Mouse (Mus musculus) forebrain, embryonic 10.5 days (tissue): ENCODE data around the gene Dnaic2. TPM values are rescaled to one million over a fixed set of nuclear protein-coding genes. Genes with fewer than 3 reads are reported as not detected.

Experiments
- DNase-seq: peaks from one replicate; pipeline ENCODE4 v3.0.0-alpha.2; 2017; ENCODE audit warnings: low spot score; ENCODE audit errors: extremely low spot score
- H3K27ac ChIP-seq: fragments of 300-500 bp; sonication (generic); 2 replicates; pipeline ENCODE4 v1.5.1; 2016; ENCODE audit warnings: mild to moderate bottlenecking
- H3K27me3 ChIP-seq: fragments of 300-500 bp; sonication (generic); 2 replicates; pipeline ENCODE4 v1.6.1; 2016; ENCODE audit warnings: mild to moderate bottlenecking; ENCODE audit not compliant: poor library complexity, severe bottlenecking
- H3K36me3 ChIP-seq: fragments of 300-500 bp; sonication (generic); replicated peaks from 2 replicates; pipeline ENCODE4 v1.6.1; 2016; ENCODE audit warnings: mild to moderate bottlenecking, moderate library complexity
- H3K4me1 ChIP-seq: fragments of 300-500 bp; sonication (generic); 2 replicates; pipeline ENCODE4 v1.6.1; 2016
- H3K4me3 ChIP-seq: fragments of 300-500 bp; sonication (generic); 2 replicates; pipeline ENCODE4 v1.5.1; 2016; ENCODE audit warnings: mild to moderate bottlenecking, moderate library complexity
- H3K9me3 ChIP-seq: fragments of 300-500 bp; sonication (generic); 2 replicates; pipeline ENCODE4 v1.6.1; 2016; ENCODE audit warnings: mild to moderate bottlenecking, moderate library complexity
- WGBS: fragments of 180-500 bp; shearing (Covaris S2); methylation state at CpG from one replicate; pipeline ENCODE4 v1.1.7; 2016; 5-methylcytosine and 5-hydroxymethylcytosine counted together
- polyA plus RNA-seq: library from polyadenylated mRNA; unstranded; fragments of >200 nt; fragmentation: Nextera tagmentation; extraction: Ambion mirVana; gene quantifications from 2 replicates; pipeline ENCODE4 v1.2.1, GENCODE M21; 2016

Gene Dnaic2
- polyA plus RNA-seq, 1 experiment from 2014 or later, result 1.0 TPM

DNA sequence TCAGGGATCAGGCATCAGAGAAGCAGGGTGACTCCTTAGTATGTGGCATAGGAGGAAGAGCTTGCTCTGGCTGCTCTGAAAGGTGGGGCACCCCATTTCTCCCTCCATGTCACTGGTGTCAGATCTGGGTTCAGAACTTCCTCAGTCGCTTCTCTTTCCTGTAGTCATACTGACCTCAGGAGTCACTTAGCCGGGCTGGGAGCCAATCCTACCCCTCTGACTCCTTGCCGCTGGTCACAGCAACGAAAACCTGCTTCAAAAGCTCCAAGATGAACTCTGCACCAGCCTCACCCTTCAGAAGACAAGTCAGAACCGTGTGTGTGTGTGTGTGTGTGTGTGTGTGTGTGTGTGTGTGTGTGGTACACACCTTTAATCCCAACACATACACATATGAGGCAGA lies 20.9 kb upstream of the Dnaic2 start:
- no peaks in the 10 kb centered on the region for H3K9me3 ChIP-seq
- H3K36me3 ChIP-seq, result peaks cover 11% of the 10 kb centered on the region
- H3K4me3 ChIP-seq, result no peak overlapping the region
- 93% methylated on average over 5 of the region's 5 CpGs for WGBS
- no peak for DNase-seq
- H3K4me1 ChIP-seq, result peaks cover 15% of the 10 kb centered on the region
- H3K27me3 ChIP-seq, result no peaks in the 10 kb centered on the region
- no peak overlapping the region for H3K27ac ChIP-seq

DNA sequence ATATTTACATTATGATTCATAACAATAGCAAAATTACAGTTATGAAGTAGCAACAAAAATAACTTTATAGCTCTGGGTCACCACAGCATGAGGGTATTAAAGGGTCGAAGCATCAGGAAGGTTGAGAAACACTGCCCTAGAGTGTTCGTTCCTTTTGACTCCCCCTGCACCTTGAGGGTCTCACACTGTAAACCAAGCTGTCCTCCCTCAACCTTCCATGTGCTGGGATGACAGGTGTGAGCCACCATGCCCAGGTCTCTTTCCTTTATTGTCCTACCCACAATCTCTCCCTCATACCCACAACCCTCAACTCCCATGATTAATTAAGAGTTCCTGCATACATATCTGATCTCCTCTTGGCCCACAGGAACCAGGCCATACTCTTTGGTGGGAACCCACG lies 15.8 kb upstream of the Dnaic2 start:
- DNase-seq, result no peak
- WGBS, result 95% methylated on average over 3 of the region's 3 CpGs
- H3K4me3 ChIP-seq, result no peak overlapping the region
- peaks cover 14% of the 10 kb centered on the region for H3K36me3 ChIP-seq
- H3K27ac ChIP-seq, result no peak overlapping the region
- H3K4me1 ChIP-seq, result 0 out of 2 replicates have a peak, but pooled peaks cover 5% of the 10 kb centered on the region
- no peaks in the 10 kb centered on the region for H3K9me3 ChIP-seq
- H3K27me3 ChIP-seq, result no peaks in the 10 kb centered on the region

DNA sequence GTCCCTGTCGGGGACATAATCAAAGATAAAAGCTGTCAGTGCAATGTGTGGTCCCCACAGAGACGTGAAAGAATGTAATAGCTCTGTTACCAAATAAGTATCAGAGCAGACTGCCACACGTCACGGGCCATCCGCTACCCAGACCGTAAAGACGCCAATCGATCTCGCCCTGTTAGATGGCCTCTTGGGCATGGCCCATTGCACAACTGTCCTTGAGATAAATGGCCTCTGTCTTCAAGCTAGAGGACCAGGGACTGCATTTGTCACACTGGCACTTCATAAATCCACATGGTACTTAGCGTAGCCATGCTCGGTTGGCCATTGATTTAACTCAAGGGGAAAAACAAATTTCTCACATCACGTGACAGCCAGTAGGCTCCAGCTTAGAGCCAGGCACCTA lies 15.3 kb upstream of the Dnaic2 start:
- no peak overlapping the region for H3K4me3 ChIP-seq
- 94% methylated on average over 12 of the region's 12 CpGs for WGBS
- no peaks in the 10 kb centered on the region for H3K27me3 ChIP-seq
- H3K27ac ChIP-seq, result no peak overlapping the region
- 0 out of 2 replicates have a peak, but pooled peaks cover 5% of the 10 kb centered on the region for H3K4me1 ChIP-seq
- no peaks in the 10 kb centered on the region for H3K9me3 ChIP-seq
- H3K36me3 ChIP-seq, result peaks cover 14% of the 10 kb centered on the region
- DNase-seq, result no peak

DNA sequence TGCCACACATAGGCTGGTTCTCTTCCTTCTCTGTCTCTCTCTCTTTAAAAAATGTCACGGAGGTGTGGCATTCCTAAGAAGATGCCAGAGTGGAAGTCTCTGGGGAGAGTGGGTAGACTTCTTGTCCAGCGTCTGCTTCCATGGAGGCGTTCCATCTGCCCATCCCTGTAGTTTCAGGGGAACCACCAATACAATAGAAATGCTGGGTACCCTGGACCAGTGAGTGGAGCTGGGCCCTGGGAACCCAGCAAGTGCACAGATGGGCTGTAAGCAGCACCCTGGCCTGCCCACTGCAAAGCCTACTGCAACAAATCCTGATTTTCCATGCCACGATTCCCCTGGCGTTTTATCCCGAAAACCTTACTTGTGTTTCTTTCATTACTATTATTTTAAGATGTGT lies 12.7 kb upstream of the Dnaic2 start:
- Histone ChIP-seq H3K9me3 (no peaks in the 10 kb centered on the region), H3K27me3 (no peaks in the 10 kb centered on the region), H3K36me3 (peaks cover 9% of the 10 kb centered on the region), H3K27ac (no peak overlapping the region), H3K4me3 (no peak overlapping the region), H3K4me1 (0 out of 2 replicates have a peak, but pooled peaks cover 5% of the 10 kb centered on the region)
- DNase-seq, result no peak
- WGBS, result 94% methylated on average over 6 of the region's 6 CpGs

DNA sequence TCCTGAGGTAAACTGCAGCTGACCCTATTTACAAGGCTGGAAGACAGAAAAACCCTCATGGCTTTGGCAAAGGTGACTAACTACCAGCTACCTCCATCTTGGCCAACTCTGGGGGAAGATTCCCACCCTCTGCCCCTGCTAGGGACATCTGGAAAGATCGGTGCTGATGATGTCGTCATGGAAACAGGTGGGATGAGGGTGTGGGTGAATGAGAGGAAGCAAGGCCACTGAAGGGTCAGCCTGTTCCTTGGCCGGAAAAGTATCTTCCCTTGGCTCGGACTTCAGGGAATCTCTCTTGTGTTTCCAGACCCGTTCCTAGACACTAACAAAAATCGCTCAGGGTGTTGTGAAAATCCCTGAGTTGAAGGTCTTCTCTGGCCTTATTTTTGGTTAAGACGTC lies 11.7 kb upstream of the Dnaic2 start:
- DNase-seq, result no peak
- no peaks in the 10 kb centered on the region for H3K9me3 ChIP-seq
- no peaks in the 10 kb centered on the region for H3K27me3 ChIP-seq
- H3K36me3 ChIP-seq, result peaks cover 9% of the 10 kb centered on the region
- no peak overlapping the region for H3K4me3 ChIP-seq
- 0 out of 2 replicates have a peak, but pooled peaks cover 5% of the 10 kb centered on the region for H3K4me1 ChIP-seq
- WGBS, result 87% methylated on average over 7 of the region's 7 CpGs
- no peak overlapping the region for H3K27ac ChIP-seq

DNA sequence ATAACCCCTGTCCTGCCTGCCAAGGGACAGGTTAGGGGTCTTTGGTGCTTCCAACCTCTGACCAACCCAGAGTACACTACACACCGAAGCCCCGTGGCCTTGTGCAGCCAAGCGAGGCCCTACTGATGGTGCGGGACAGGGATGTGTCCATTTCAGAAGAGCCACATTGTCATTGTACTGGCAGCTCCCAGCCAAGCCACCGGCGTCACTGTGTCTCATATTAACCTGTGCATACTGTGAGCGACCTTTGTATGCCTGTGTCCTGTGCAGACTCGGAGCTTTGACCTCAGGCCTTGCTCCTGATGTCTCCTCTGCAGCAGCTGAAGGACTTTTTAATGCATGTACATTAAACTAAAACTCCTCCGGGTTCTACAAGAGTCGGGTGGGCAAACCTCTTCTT lies 6.7 kb upstream of the Dnaic2 start:
- Histone ChIP-seq H3K27ac (no peak overlapping the region), H3K9me3 (no peaks in the 10 kb centered on the region), H3K4me3 (no peak overlapping the region), H3K27me3 (no peaks in the 10 kb centered on the region), H3K4me1 (peaks cover 9% of the 10 kb centered on the region), H3K36me3 (no peaks in the 10 kb centered on the region)
- DNase-seq, result no peak
- 94% methylated on average over 10 of the region's 10 CpGs for WGBS

DNA sequence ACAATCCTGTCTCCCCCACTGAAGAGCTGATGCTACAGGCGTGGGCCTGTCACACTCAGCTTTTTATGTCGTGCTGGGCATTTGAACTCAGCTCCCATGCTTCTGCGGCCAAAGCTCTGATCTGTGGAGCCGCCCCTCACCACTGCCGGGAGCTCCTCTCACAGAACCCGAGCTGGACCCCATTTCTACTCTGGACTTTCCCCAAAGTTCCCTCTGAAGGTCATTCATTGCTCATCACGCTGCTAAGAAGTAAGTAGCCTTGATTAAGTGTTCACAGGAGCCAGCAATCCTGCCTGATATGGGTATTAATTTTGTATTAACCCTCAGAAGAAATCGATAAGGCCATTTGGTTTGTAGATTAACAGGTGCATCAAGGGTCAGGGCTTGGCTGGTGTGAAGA lies 4.8 kb upstream of the Dnaic2 start:
- Histone ChIP-seq H3K4me3 (no peak overlapping the region), H3K4me1 (peaks cover 16% of the 10 kb centered on the region), H3K27ac (no peak overlapping the region), H3K9me3 (peaks cover 3% of the 10 kb centered on the region; the same call in 1 of the 2 replicates), H3K27me3 (peaks cover 6% of the 10 kb centered on the region), H3K36me3 (no peaks in the 10 kb centered on the region)
- DNase-seq, result no peak
- 85% methylated on average over 8 of the region's 8 CpGs for WGBS

DNA sequence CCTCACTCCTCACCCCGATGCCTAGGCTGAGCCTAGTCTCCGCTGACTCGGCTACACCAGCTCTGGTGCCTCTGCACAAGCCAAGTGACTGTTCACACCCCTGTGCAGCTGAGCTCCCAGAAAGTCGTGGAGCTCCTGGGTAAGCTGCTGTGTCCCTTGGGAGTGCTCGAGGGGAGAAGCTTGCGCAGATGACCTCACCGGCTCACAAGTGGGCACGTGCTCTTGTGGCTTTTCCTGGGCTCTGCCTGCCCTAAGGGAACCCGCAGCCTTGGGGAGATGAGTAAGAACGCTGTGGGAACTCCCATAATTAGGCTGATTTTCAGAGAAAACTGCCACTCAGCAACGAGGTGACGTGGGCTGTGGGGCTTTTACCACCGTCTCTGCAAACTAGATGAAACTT lies 4.2 kb upstream of the Dnaic2 start:
- Histone ChIP-seq H3K36me3 (no peaks in the 10 kb centered on the region), H3K9me3 (peaks cover 3% of the 10 kb centered on the region; the same call in 1 of the 2 replicates), H3K27me3 (peaks cover 12% of the 10 kb centered on the region), H3K4me3 (no peak overlapping the region), H3K27ac (0 out of 2 replicates have a peak overlapping the region, but pooled peaks have one; percentile 15), H3K4me1 (peaks cover 21% of the 10 kb centered on the region)
- DNase-seq, result no peak
- 77% methylated on average over 13 of the region's 13 CpGs for WGBS

DNA sequence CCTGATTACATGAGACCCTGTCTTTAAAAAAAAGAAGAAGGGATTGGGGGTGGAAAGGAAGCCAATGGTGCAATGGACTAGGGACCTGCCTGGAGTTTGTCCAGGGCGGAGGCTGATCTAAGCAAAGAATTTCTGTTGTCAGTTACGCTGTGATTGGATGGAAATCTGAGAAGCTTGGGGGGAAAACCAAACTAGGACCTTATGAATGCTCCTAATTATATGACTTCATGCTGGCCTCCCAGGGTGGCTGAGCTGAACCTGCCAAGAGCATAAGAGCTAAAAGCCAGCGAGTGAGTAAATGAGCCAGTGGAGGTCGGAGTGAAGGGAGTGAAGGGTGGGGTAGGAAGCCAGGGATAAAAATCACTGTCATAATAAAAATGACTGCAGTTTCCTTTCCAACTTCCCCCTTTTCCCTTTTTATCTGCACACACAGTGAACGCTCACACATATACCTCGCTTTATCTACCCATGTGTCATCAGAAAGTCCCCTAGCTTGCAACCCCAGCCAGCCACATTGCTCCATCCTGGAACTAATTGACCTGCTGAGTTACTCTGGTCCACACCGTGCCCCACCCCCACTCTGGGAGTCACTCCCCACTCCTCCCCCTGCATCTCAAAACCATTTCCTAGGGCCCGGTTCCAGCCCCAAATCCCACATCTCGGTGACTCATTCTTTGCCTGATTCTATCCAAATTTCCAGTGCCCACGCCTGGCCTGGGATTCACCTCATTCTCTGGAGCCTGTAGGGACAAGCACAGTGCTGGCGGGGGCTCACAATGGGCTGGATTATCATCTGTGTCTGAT lies 2.2 kb upstream of the Dnaic2 start:
- no peak overlapping the region for H3K27ac ChIP-seq
- H3K27me3 ChIP-seq, result peaks cover 26% of the 10 kb centered on the region
- H3K4me1 ChIP-seq, result peaks cover 41% of the 10 kb centered on the region
- H3K9me3 ChIP-seq, result peaks cover 3% of the 10 kb centered on the region; the same call in 1 of the 2 replicates
- WGBS, result 73% methylated on average over 11 of the region's 11 CpGs
- DNase-seq, result no peak
- H3K4me3 ChIP-seq, result no peak overlapping the region
- no peaks in the 10 kb centered on the region for H3K36me3 ChIP-seq

DNA sequence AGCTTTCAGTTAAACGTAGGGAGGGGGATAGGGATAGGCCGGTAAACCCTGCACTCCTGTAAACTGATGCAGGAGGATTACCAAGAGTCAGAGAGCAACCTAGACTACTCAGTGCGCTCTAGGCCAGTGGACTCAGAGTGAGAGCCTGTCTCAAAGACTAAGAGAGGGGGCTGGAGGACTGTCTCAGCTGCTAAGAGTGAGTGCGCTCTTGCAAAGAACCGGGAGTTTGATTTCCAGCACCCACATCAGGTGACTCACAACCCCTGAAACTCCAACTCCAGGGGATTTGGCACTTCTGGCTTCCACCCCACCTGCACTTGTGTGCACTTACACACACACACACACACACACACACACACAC lies 598 bp downstream of the Dnaic2 start:
- H3K36me3 ChIP-seq, result no peaks in the 10 kb centered on the region
- H3K27me3 ChIP-seq, result peaks cover 26% of the 10 kb centered on the region
- DNase-seq, result no peak
- no peak overlapping the region for H3K27ac ChIP-seq
- peaks cover 41% of the 10 kb centered on the region for H3K4me1 ChIP-seq
- peak overlapping the region; percentile 47 for H3K4me3 ChIP-seq
- peaks cover 3% of the 10 kb centered on the region; the same call in 1 of the 2 replicates for H3K9me3 ChIP-seq
- WGBS, result 23% methylated on average over 5 of the region's 5 CpGs

DNA sequence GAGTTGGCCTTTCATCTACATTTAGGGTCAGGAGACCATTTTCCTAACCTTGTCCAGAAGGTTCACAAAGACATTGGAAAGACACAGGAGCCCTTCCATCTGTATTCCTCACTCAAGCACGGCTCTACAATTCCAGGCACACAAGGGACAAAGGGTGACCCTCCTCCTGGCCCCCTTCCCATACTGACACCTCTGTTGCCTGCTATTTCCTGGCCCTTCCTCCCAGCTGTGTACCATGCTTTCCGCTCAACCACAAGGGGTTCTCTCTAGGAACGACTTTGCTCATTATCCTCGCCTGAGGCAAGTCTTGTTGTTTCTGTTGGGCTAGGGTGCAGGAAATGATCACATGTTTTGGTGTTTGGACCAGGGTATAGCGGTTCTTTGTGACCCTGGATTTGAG lies 1.1 kb downstream of the Dnaic2 start:
- Histone ChIP-seq H3K36me3 (no peaks in the 10 kb centered on the region), H3K4me3 (no peak overlapping the region), H3K9me3 (peaks cover 3% of the 10 kb centered on the region; the same call in 1 of the 2 replicates), H3K27me3 (peaks cover 26% of the 10 kb centered on the region), H3K27ac (no peak overlapping the region), H3K4me1 (peaks cover 41% of the 10 kb centered on the region)
- 49% methylated on average over 5 of the region's 5 CpGs for WGBS
- DNase-seq, result no peak

DNA sequence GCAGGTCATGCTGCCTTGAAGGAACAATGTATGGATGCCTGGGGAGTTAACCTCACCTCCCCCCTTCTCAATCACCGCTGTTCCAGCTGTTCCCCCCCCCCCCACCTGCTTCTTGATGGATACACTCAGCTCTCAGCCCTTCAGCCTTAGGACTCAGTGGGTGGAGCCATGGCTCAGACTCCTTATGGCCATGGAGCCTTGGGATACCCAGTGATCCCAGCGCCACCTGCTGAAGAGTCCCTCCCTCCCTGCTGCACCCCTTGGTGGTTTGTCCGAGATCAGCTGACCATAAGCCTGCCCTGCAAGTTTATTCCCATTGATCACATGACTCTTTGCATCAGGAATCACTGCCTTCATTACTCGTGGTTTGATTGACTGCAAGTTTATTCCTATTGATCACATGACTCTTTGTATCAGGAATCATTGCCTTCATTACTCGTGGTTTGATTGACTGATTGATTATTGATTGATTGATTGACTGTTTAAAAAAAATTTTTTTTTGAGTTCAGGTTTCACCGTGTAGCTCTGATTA lies 2.7 kb downstream of the Dnaic2 start:
- 55% methylated on average over 6 of the region's 6 CpGs for WGBS
- Histone ChIP-seq H3K9me3 (peaks cover 3% of the 10 kb centered on the region; the same call in 1 of the 2 replicates), H3K27ac (no peak overlapping the region), H3K27me3 (peaks cover 26% of the 10 kb centered on the region), H3K4me3 (no peak overlapping the region), H3K36me3 (no peaks in the 10 kb centered on the region), H3K4me1 (peaks cover 37% of the 10 kb centered on the region)
- no peak for DNase-seq

DNA sequence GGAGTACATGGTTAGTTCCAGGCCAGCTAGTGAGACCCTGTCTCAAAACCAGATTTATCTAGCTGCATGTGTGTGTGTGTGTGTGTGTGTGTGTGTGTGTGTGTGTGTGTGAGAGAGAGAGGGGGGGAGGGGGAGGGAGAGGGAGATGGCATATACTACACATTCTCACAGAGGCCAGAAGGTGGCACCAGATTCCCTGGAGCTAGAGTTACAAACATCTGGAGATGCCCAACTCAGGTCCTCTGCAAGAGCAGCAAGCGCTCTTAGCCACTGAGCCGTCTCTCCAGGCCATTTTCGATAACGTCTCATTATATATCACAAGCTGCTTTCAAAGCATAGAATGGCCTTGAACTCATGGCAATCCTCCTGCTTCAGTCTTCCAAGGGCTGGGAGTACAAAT lies 4.5 kb downstream of the Dnaic2 start:
- no peak for DNase-seq
- peaks cover 21% of the 10 kb centered on the region for H3K27me3 ChIP-seq
- peaks cover 32% of the 10 kb centered on the region for H3K4me1 ChIP-seq
- H3K9me3 ChIP-seq, result no peaks in the 10 kb centered on the region
- H3K4me3 ChIP-seq, result no peak overlapping the region
- H3K27ac ChIP-seq, result no peak overlapping the region
- no peaks in the 10 kb centered on the region for H3K36me3 ChIP-seq
- WGBS, result 86% methylated on average over 4 of the region's 4 CpGs
